Mouse (Mus musculus) lung, adult 2 months (tissue): ENCODE measurements around the gene H2-Ab1. TPM values are rescaled to one million over a fixed set of nuclear protein-coding genes. Genes with fewer than 3 reads are reported as not detected.
A peak's percentile ranks its signal among the peaks of the same experiment; 100 is the strongest.
"Not testable (repeated sequence)": the region's sequence is repeated elsewhere in the genome, so short reads cannot be mapped to it uniquely, and the experiment has no call there.

ENCODE experiments used
- DNase-seq: peaks from one replicate; pipeline ENCODE4 v3.0.0; 2022
- H3K4me1 ChIP-seq: fragments of 200-500 bp; 2 replicates; pipeline ENCODE4 v1.6.1; 2011; ENCODE audit warnings: low read length; ENCODE audit not compliant: control insufficient read depth, insufficient read depth
- H3K4me3 ChIP-seq: fragments of 200-500 bp; replicated peaks from 2 replicates; pipeline ENCODE3; 2011; ENCODE audit warnings: low read depth, mild to moderate bottlenecking, control low read depth, low read length; ENCODE audit errors: extremely low read depth
- CTCF ChIP-seq: fragments of 200-500 bp; IDR thresholded peaks from 2 replicates; pipeline ENCODE4 v1.5.1; 2011; ENCODE audit warnings: mild to moderate bottlenecking, low read length, control low read depth; ENCODE audit not compliant: insufficient read depth
- POLR2A ChIP-seq: fragments of 200-500 bp; IDR thresholded peaks from 2 replicates; pipeline ENCODE4 v1.6.1; 2011; ENCODE audit warnings: low read depth, mild to moderate bottlenecking, control low read depth, low read length, borderline replicate concordance; ENCODE audit errors: extremely low read depth
- WGBS: fragments of 180-500 bp; shearing (Covaris S2); methylation state at CpG from one replicate; pipeline ENCODE4 v1.1.7; 2018; 5-methylcytosine and 5-hydroxymethylcytosine counted together
- polyA plus RNA-seq: library from polyadenylated mRNA; depleted of rRNA; stranded (reverse); fragments of >200 nt; gene quantifications from 2 replicates; pipeline ENCODE4 v1.2.3, GENCODE M21; 2012

The H2-Ab1 gene
- polyA plus RNA-seq, 1 experiment: 1,370 TPM

- TF ChIP-seq POLR2A (no peak), CTCF (no peak)
- Histone ChIP-seq H3K4me1 (no peaks in the 10 kb centered on the region), H3K4me3 (no peak overlapping the region)
- 81% methylated on average over 5 of the region's 5 CpGs for WGBS
- no peak for DNase-seq
These were observed 39.5 kb upstream of the H2-Ab1 start for GRCm38 (mm10) chr17:34217986-34218385.

GRCm38 (mm10) chr17:34218675-34219074 lies 38.8 kb upstream of the H2-Ab1 start:
- Histone ChIP-seq H3K4me1 (no peaks in the 10 kb centered on the region), H3K4me3 (peak overlapping the region; percentile 40)
- DNase-seq: peak; percentile 71
- WGBS: 42% methylated on average over 11 of the region's 11 CpGs
- TF ChIP-seq POLR2A: no peak
- TF ChIP-seq CTCF: no peak

GRCm38 (mm10) chr17:34219096-34219495 lies 38.4 kb upstream of the H2-Ab1 start:
- 82% methylated on average over 9 of the region's 11 CpGs for WGBS
- not testable (repeated sequence) for H3K4me1 ChIP-seq, H3K4me3 ChIP-seq
- DNase-seq: peak; percentile 63
- peak; percentile 68 for TF ChIP-seq CTCF

GRCm38 (mm10) chr17:34219801-34220200 lies 37.7 kb upstream of the H2-Ab1 start:
- H3K4me1 ChIP-seq, H3K4me3 ChIP-seq, DNase-seq: not testable (repeated sequence)
- WGBS: 99% methylated on average over 6 of the region's 7 CpGs

DNA sequence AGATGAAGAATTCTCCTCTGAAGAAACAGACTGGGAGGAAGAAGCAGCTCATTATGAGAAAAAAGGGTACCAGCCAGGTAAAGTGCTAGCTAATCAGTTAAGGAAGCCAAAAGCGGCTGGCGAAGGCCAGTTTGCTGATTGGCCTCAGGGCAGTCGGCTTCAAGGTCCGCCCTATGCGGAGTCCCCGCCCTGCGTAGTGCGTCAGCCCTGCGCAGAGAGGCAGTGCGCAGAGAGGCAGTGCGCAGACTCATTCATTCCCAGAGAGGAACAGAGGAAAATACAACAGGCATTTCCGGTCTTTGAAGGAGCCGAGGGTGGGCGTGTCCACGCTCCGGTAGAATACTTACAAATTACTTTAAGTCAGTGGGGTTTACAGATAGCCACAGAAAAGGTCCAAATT lies 37.1 kb upstream of the H2-Ab1 start:
- not testable (repeated sequence) for H3K4me1 ChIP-seq, H3K4me3 ChIP-seq, DNase-seq
- WGBS: 93% methylated on average over 7 of the region's 16 CpGs

- no peaks in the 10 kb centered on the region for H3K4me1 ChIP-seq
- TF ChIP-seq POLR2A: no peak
- no peak for TF ChIP-seq CTCF
- no peak for DNase-seq
- 87% methylated on average over 3 of the region's 3 CpGs for WGBS
- H3K4me3 ChIP-seq: no peak overlapping the region
These were observed 32.7 kb upstream of the H2-Ab1 start for GRCm38 (mm10) chr17:34224816-34225215.

DNA sequence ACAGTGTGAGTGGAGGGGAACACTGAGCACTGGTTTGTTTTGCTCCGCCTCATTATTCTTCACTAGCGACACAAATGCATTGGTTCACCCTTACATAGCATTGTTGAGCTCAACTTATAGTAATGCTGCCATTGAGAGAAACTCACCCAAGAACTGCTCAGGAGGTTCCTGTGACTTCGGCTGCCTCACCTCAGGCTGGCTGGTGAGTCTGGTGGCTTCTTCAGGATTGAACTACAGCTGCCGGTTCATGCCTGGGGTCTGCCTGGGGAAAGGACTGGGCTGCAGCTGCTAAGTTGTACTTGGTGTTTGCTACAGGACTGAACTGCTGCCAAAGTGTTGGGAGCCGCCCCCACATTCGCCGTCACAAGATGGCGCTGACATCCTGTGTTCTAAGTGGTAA lies 32.1 kb upstream of the H2-Ab1 start:
- TF ChIP-seq CTCF (no peak), POLR2A (no peak)
- DNase-seq: no peak
- 96% methylated on average over 8 of the region's 8 CpGs for WGBS
- Histone ChIP-seq H3K4me3 (no peak overlapping the region), H3K4me1 (no peaks in the 10 kb centered on the region)

DNA sequence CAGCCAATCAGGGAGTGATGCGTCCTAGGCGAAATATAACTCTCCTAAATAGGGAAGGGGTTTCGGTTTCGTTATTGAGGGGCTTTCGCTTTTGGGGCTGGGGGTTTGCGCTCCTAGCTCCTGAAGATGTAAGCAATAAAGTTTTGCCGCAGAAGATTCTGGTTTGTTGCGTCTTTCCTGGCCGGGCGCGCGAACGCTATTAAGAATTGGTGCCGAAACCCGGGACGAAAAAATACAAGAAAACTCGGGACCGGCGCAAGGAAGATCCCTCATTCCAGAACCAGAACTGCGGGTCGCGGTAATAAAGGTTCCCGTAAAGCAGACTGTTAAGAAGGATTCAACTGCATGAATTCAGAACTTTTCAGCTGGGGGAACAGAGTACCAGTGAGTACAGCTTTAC lies 31.6 kb upstream of the H2-Ab1 start:
- DNase-seq, H3K4me3 ChIP-seq, H3K4me1 ChIP-seq: not testable (repeated sequence)
- 98% methylated on average over 17 of the region's 23 CpGs for WGBS

DNA sequence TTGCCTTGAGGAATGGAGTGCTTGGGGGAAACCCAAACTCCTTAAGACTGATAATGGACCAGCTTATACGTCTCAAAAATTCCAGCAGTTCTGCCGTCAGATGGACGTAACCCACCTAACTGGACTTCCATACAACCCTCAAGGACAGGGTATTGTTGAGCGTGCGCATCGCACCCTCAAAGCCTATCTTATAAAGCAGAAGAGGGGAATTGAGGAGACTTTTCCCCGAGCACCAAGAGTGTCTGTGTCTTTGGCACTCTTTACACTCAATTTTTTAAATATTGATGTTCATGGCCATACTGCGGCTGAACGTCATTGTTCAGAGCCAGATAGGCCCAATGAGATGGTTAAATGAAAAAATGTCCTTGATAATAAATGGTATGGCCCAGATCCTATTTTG lies 26.5 kb upstream of the H2-Ab1 start:
- DNase-seq, H3K4me1 ChIP-seq, H3K4me3 ChIP-seq: not testable (repeated sequence)
- WGBS: 95% methylated on average over 9 of the region's 9 CpGs

GRCm38 (mm10) chr17:34232021-34232420 lies 25.5 kb upstream of the H2-Ab1 start:
- H3K4me1 ChIP-seq, H3K4me3 ChIP-seq, DNase-seq: not testable (repeated sequence)
- WGBS: 89% methylated on average over 6 of the region's 7 CpGs

GRCm38 (mm10) chr17:34234926-34235325 lies 22.6 kb upstream of the H2-Ab1 start:
- DNase-seq: peak; percentile 76
- no peak for TF ChIP-seq POLR2A
- TF ChIP-seq CTCF: peak; percentile 96
- no peak overlapping the region for H3K4me3 ChIP-seq
- peaks cover 6% of the 10 kb centered on the region; the same call in 1 of the 2 replicates for H3K4me1 ChIP-seq
- 20% methylated on average over 9 of the region's 9 CpGs for WGBS
